Mouse (Mus musculus): ENCODE data around the gene Smarca1. TPM values are rescaled to one million over a fixed set of nuclear protein-coding genes. Genes with fewer than 3 reads are reported as not detected.

Gene Smarca1
- 10 to 100 TPM; 10.6 to 11.1 TPM for total RNA-seq (2021)

GRCm38 (mm10) chrX:47892431-47893024 lies at the start of gene Smarca1:
Gene Smarca1 (minus strand): TSS chrX:47892974.
- peak; percentile 17 for DNase-seq

GRCm38 (mm10) chrX:47937740-47938139 lies 45.0 kb upstream of the Smarca1 start:
- DNase-seq: peak; percentile 52

GRCm38 (mm10) chrX:47936885-47937284 lies 44.1 kb upstream of the Smarca1 start:
- no peak for DNase-seq

GRCm38 (mm10) chrX:47934352-47934751 lies 41.6 kb upstream of the Smarca1 start:
- DNase-seq: no peak

GRCm38 (mm10) chrX:47930449-47930848 lies 37.7 kb upstream of the Smarca1 start:
- no peak for DNase-seq

- no peak for DNase-seq
Observed at GRCm38 (mm10) chrX:47927981-47928380, 35.2 kb upstream of the Smarca1 start.

GRCm38 (mm10) chrX:47920541-47920940 lies 27.8 kb upstream of the Smarca1 start:
- no peak for DNase-seq

- no peak for DNase-seq
Observed at GRCm38 (mm10) chrX:47916831-47917230, 24.1 kb upstream of the Smarca1 start.

GRCm38 (mm10) chrX:47913543-47913938 lies 20.8 kb upstream of the Smarca1 start:
- DNase-seq: no peak

- no peak for DNase-seq
Observed at GRCm38 (mm10) chrX:47912904-47913542, 20.2 kb upstream of the Smarca1 start.

GRCm38 (mm10) chrX:47912306-47912792 lies 19.6 kb upstream of the Smarca1 start, which contains the start of gene Ocrl:
Gene Ocrl (plus strand): TSS chrX:47912387.
- peak; percentile 78 for DNase-seq

GRCm38 (mm10) chrX:47891907-47892430 lies 805 bp downstream of the Smarca1 start:
- peak; percentile 13 for DNase-seq

GRCm38 (mm10) chrX:47891243-47891906 lies 1.4 kb downstream of the Smarca1 start:
- DNase-seq: no peak

GRCm38 (mm10) chrX:47887401-47887800 lies 5.4 kb downstream of the Smarca1 start:
- DNase-seq: no peak

GRCm38 (mm10) chrX:47882813-47883212 lies 10.0 kb downstream of the Smarca1 start:
- no peak for DNase-seq

- peak; percentile 75 for DNase-seq
Observed at GRCm38 (mm10) chrX:47880052-47880451, 12.7 kb downstream of the Smarca1 start.

- no peak for DNase-seq
Observed at GRCm38 (mm10) chrX:47858544-47858943, 34.2 kb downstream of the Smarca1 start.

- DNase-seq: no peak
Observed at GRCm38 (mm10) chrX:47835835-47836195, 57.0 kb downstream of the Smarca1 start.

GRCm38 (mm10) chrX:47835098-47835834 lies 57.5 kb downstream of the Smarca1 start:
- DNase-seq: no peak

GRCm38 (mm10) chrX:47833431-47833830 lies 59.3 kb downstream of the Smarca1 start:
- DNase-seq: no peak

GRCm38 (mm10) chrX:47820566-47820965 lies 72.2 kb downstream of the Smarca1 start:
- no peak for DNase-seq

GRCm38 (mm10) chrX:47808717-47809116 lies 84.1 kb downstream of the Smarca1 start:
- no peak for DNase-seq

- no peak for DNase-seq
Observed at GRCm38 (mm10) chrX:47764440-47764839, 128.3 kb downstream of the Smarca1 start.

All from heart, postnatal 4 days (tissue).